14 mouse cellular contexts compared by ENCODE assay signal in genomic region chr6:96420515-96420914, GRCm38 (mm10).
A peak's percentile ranks its signal among the peaks of the same experiment; 100 is the strongest.
DNase-seq lines count a peak whose midpoint lies in the region; ATAC-seq lines count a peak whose summit lies in the region.
"Had no signal": no experiment of that assay in that cellular context is flagged by ENCODE, and none has a peak within 500 bp of the region (broad histone marks: within the 10 kb centered on the region; RNA-seq: fewer than 3 reads in every experiment).

No protein-coding gene starts in this region.

- 59% methylated on average over 2 of the region's 2 CpGs for WGBS in limb, embryonic 11.5 days
- WGBS in limb, embryonic 10.5 days: 44% methylated on average over 2 of the region's 2 CpGs
- WGBS in hindbrain, embryonic 13.5 days: 13% methylated on average over 2 of the region's 2 CpGs
- 37% methylated on average over 2 of the region's 2 CpGs for WGBS in intestine, embryonic 15.5 days

- H3K9ac ChIP-seq in limb, embryonic 11.5 days (ENCODE audit: low read length): no peak overlapping the region
- no peak overlapping the region for H3K9ac ChIP-seq in hindbrain, embryonic 13.5 days
- no peak overlapping the region for H3K9ac ChIP-seq in intestine, embryonic 15.5 days
- H3K9ac ChIP-seq: heart, embryonic 15.5 days had no signal

- ATAC-seq in limb, embryonic 11.5 days (ENCODE audit: insufficient number of reproducible peaks, low FRiP score, low TSS enrichment, low read depth): no peak
- 0 out of 2 replicates have a peak, but pooled peaks have one; percentile 63 for ATAC-seq in hindbrain, embryonic 13.5 days (ENCODE audit: low FRiP score)
- ATAC-seq in intestine, embryonic 15.5 days: no peak
- ATAC-seq: CD4-positive, CD25-positive, alpha-beta regulatory T cell, adult 4 months; intestine, postnatal 0 days had no signal

- H3K27me3 ChIP-seq in limb, embryonic 11.5 days (ENCODE audit: control insufficient read depth, insufficient read depth, low read length): no peaks in the 10 kb centered on the region
- no peaks in the 10 kb centered on the region for H3K27me3 ChIP-seq in limb, embryonic 10.5 days (ENCODE audit: low read depth, poor library complexity, severe bottlenecking)
- no peaks in the 10 kb centered on the region for H3K27me3 ChIP-seq in hindbrain, embryonic 13.5 days
- H3K27me3 ChIP-seq in intestine, embryonic 15.5 days (replicated peaks): no peaks in the 10 kb centered on the region
- H3K27me3 ChIP-seq: heart, embryonic 15.5 days had no signal

- H3K36me3 ChIP-seq in limb, embryonic 11.5 days (ENCODE audit: control insufficient read depth, insufficient read depth, low read length): no peaks in the 10 kb centered on the region
- H3K36me3 ChIP-seq in limb, embryonic 10.5 days: no peaks in the 10 kb centered on the region
- H3K36me3 ChIP-seq in hindbrain, embryonic 13.5 days: no peaks in the 10 kb centered on the region
- H3K36me3 ChIP-seq in intestine, embryonic 15.5 days: no peaks in the 10 kb centered on the region
- H3K36me3 ChIP-seq: heart, embryonic 15.5 days had no signal

- H3K9me3 ChIP-seq in limb, embryonic 11.5 days (ENCODE audit: control insufficient read depth, low read length): no peaks in the 10 kb centered on the region
- no peaks in the 10 kb centered on the region for H3K9me3 ChIP-seq in limb, embryonic 10.5 days (replicated peaks)
- H3K9me3 ChIP-seq in hindbrain, embryonic 13.5 days: no peaks in the 10 kb centered on the region
- no peaks in the 10 kb centered on the region for H3K9me3 ChIP-seq in intestine, embryonic 15.5 days
- H3K9me3 ChIP-seq: heart, embryonic 15.5 days had no signal

- H3K4me2 ChIP-seq in limb, embryonic 11.5 days (ENCODE audit: low read depth, severe bottlenecking): no peak overlapping the region
- H3K4me2 ChIP-seq in hindbrain, embryonic 13.5 days: no peak overlapping the region
- H3K4me2 ChIP-seq in intestine, embryonic 15.5 days (replicated peaks): no peak overlapping the region
- H3K4me2 ChIP-seq: heart, embryonic 15.5 days had no signal

- H3K4me1 ChIP-seq in limb, embryonic 11.5 days (ENCODE audit: control insufficient read depth, insufficient read depth, low read length): no peaks in the 10 kb centered on the region
- no peaks in the 10 kb centered on the region for H3K4me1 ChIP-seq in limb, embryonic 10.5 days
- H3K4me1 ChIP-seq in hindbrain, embryonic 13.5 days (replicated peaks): peaks cover 11% of the 10 kb centered on the region; the same call in 1 of the 2 replicates
- H3K4me1 ChIP-seq in intestine, embryonic 15.5 days (replicated peaks): no peaks in the 10 kb centered on the region
- H3K4me1 ChIP-seq: heart, embryonic 15.5 days had no signal

- no peak overlapping the region for H3K4me3 ChIP-seq in limb, embryonic 11.5 days (ENCODE audit: low read depth, low read length)
- no peak overlapping the region for H3K4me3 ChIP-seq in limb, embryonic 10.5 days
- H3K4me3 ChIP-seq in hindbrain, embryonic 13.5 days: no peak overlapping the region
- no peak overlapping the region for H3K4me3 ChIP-seq in intestine, embryonic 15.5 days (replicated peaks)
- H3K4me3 ChIP-seq: heart, embryonic 15.5 days had no signal

- peak; percentile 41 for DNase-seq in limb, embryonic 11.5 days (ENCODE audit: low spot score)
- DNase-seq in limb, embryonic 10.5 days (ENCODE audit: low spot score): no peak
- DNase-seq in embryo, embryonic 9.5 days (ENCODE audit: extremely low spot score): peak; percentile 17
- DNase-seq in retina, embryonic 14.5 days (ENCODE audit: low spot score): peak; percentile 43
- DNase-seq in gastrocnemius, adult 18-20 months (ENCODE audit: low spot score): no peak
- no peak for DNase-seq in testis, postnatal 10 days (ENCODE audit: low spot score)
- DNase-seq: cerebellum, adult 2 months; gastrocnemius, postnatal 36 days; thymus, postnatal 36 days had no signal

- no peak overlapping the region for H3K27ac ChIP-seq in limb, embryonic 11.5 days (replicated peaks; ENCODE audit: low read depth, low read length)
- H3K27ac ChIP-seq in limb, embryonic 10.5 days: no peak overlapping the region
- no peak overlapping the region for H3K27ac ChIP-seq in hindbrain, embryonic 13.5 days
- H3K27ac ChIP-seq in intestine, embryonic 15.5 days: no peak overlapping the region
- H3K27ac ChIP-seq: heart, embryonic 15.5 days had no signal

Comparison
In these comparisons a context has a peak if more than half of its experiments do, and no peak if none do; other contexts are left out.
1. DNase-seq: peak in limb, embryonic 11.5 days (single experiment), embryo, embryonic 9.5 days (single experiment) and retina, embryonic 14.5 days (single experiment); none in limb, embryonic 10.5 days (single experiment), gastrocnemius, adult 18-20 months (single experiment) and testis, postnatal 10 days (single experiment).